Mouse (Mus musculus): ENCODE data around the gene Fhit. TPM values are rescaled to one million over a fixed set of nuclear protein-coding genes. Genes with fewer than 3 reads are reported as not detected.

Fhit gene
- polyA plus RNA-seq, 1 experiment from 2014 or later: 4.6 TPM

DNA sequence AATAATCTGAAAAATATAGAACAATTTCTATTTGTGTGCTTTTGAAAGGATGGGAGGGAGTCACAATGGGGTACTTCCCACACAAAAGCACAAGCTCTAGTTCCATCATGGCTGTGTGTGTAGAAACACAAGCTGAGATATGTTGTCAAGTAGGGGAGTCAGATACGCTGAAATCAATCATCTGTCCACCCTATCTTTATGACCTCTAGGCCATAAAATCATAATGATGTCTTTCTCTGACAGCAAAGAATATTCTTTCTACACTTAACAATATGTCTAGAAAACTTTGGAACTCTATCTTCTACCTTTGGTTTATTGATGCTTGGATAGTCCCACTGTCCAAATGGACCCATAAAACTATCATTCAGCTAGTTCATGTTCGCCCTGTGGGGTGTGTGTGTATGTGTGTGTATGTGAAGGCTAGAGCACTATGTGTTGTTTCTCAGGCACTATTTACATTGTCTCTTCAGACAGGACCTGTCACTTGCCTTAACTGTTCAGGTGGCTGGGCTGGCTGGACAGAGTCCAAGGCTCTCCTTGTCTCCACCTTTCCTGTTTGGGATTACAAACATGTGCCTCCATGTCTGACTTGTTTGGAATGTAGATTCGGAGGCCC lies 592.8 kb downstream of the Fhit start:
- Histone ChIP-seq H3K9me3 (replicated peaks) (0 out of 2 replicates have a peak, but pooled peaks cover 3% of the 10 kb centered on the region), H3K27ac (ENCODE audit: poor library complexity, severe bottlenecking) (no peak overlapping the region), H3K9ac (no peak overlapping the region), H3K4me2 (no peak overlapping the region), H3K27me3 (replicated peaks) (no peaks in the 10 kb centered on the region), H3K4me1 (replicated peaks) (no peaks in the 10 kb centered on the region), H3K36me3 (no peaks in the 10 kb centered on the region), H3K4me3 (no peak overlapping the region)
- no peak for ATAC-seq (ENCODE audit: insufficient number of reproducible peaks, low FRiP score)
- 78% methylated on average over 3 of the region's 3 CpGs for WGBS

DNA sequence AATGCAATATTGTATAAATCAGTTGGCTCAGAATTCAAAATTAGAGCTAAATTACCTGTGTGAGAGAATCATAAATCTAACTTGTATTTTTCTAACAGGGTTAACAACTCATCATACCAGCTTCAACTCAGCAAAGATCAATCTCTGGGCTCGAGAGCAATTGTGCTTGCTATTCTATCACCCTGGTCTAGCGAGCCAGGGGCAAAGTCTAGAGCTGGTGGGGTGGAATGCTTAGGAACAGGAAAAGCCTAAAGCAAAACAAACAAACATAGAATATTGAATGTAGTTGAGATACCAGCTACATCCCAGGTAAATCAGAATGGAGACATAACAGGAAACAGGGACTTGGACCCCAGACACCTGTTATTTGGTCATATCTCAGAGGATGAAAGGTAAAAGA lies 594.1 kb downstream of the Fhit start:
- H3K9me3 ChIP-seq (replicated peaks): 0 out of 2 replicates have a peak, but pooled peaks cover 3% of the 10 kb centered on the region
- no peak overlapping the region for H3K4me3 ChIP-seq
- no peaks in the 10 kb centered on the region for H3K27me3 ChIP-seq (replicated peaks)
- H3K4me1 ChIP-seq (replicated peaks): no peaks in the 10 kb centered on the region
- H3K27ac ChIP-seq (ENCODE audit: poor library complexity, severe bottlenecking): no peak overlapping the region
- no peaks in the 10 kb centered on the region for H3K36me3 ChIP-seq
- no peak overlapping the region for H3K9ac ChIP-seq
- no peak overlapping the region for H3K4me2 ChIP-seq
- ATAC-seq (ENCODE audit: insufficient number of reproducible peaks, low FRiP score): no peak
- WGBS: 76% methylated on average over 2 of the region's 2 CpGs

DNA sequence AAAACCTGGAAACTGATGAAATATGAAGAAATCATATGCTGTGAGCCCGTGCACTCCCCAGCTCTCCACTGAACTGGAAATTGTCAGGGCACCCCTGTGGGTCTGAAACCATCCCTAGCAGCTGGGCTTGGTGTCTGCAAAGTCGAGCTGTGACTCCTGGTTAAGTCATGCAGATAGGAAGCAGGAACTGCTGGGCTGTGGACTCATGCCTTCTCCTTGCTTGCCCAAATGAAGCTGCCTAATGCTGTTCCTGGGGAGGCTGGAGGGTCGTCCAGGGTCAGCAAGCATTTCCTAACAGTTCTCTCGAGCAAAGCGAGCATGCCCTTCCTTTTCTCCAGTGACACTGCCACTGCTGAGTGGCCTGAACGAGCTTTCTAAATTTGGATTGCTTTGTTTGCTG lies 607.1 kb downstream of the Fhit start:
- 26% methylated on average over 6 of the region's 6 CpGs for WGBS
- H3K27ac ChIP-seq (ENCODE audit: poor library complexity, severe bottlenecking): no peak overlapping the region
- no peaks in the 10 kb centered on the region for H3K36me3 ChIP-seq
- H3K4me2 ChIP-seq: no peak overlapping the region
- H3K4me1 ChIP-seq (replicated peaks): peaks cover 5% of the 10 kb centered on the region; the same call in 1 of the 2 replicates
- ATAC-seq (ENCODE audit: insufficient number of reproducible peaks, low FRiP score): no peak
- no peak overlapping the region for H3K9ac ChIP-seq
- no peaks in the 10 kb centered on the region for H3K9me3 ChIP-seq (replicated peaks)
- no peak overlapping the region for H3K4me3 ChIP-seq
- no peaks in the 10 kb centered on the region for H3K27me3 ChIP-seq (replicated peaks)

DNA sequence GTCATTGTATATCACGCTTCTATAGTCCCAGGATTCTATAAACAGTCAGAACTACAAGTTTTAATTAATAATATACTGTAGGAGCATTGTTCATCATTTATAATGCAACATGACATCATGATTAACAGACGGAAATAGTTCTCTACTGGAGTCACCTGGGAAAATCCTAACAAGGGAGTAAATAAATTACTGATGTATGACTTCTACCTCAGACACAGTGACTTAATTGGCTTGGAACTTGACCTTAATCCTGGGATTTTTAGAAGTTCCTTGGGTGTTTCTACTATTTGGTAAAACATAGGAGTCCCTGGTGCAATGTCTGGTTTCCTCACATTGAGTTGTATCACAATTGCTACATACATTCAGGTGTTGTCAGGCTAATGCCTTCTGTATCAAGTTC lies 613.2 kb downstream of the Fhit start:
- Histone ChIP-seq H3K4me1 (replicated peaks) (no peaks in the 10 kb centered on the region), H3K4me2 (no peak overlapping the region), H3K9me3 (replicated peaks) (no peaks in the 10 kb centered on the region), H3K27me3 (replicated peaks) (no peaks in the 10 kb centered on the region), H3K27ac (ENCODE audit: poor library complexity, severe bottlenecking) (no peak overlapping the region), H3K4me3 (no peak overlapping the region), H3K36me3 (no peaks in the 10 kb centered on the region), H3K9ac (no peak overlapping the region)
- 77% methylated on average over 2 of the region's 2 CpGs for whole genome bisulfite sequencing
- no peak for ATAC-seq (ENCODE audit: insufficient number of reproducible peaks, low FRiP score)

DNA sequence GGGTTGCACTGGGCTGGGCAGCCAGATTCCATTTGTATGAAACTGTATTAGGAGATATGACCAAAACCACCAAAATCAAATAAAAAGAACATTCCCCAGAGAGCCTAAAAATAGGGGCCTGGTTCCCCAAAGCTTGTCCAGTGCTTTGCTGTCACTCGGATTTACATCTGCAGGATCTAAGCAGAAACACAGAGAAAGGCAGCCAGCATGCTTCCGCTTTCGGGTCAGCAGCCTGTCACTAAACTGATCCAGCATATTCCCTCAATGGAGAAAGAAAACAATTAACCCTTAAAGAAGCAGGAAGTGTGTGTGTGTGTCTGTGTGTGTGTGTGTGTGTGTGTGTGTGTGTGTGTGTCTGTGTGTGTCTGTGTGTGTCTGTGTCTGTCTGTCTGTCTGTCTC lies 615.9 kb downstream of the Fhit start:
- no peaks in the 10 kb centered on the region for H3K36me3 ChIP-seq
- ATAC-seq (ENCODE audit: insufficient number of reproducible peaks, low FRiP score): no peak
- no peak overlapping the region for H3K4me2 ChIP-seq
- H3K9me3 ChIP-seq (replicated peaks): no peaks in the 10 kb centered on the region
- H3K4me3 ChIP-seq: no peak overlapping the region
- no peaks in the 10 kb centered on the region for H3K4me1 ChIP-seq (replicated peaks)
- 61% methylated on average over 3 of the region's 3 CpGs for WGBS
- no peak overlapping the region for H3K27ac ChIP-seq (ENCODE audit: poor library complexity, severe bottlenecking)
- no peak overlapping the region for H3K9ac ChIP-seq
- H3K27me3 ChIP-seq (replicated peaks): no peaks in the 10 kb centered on the region

DNA sequence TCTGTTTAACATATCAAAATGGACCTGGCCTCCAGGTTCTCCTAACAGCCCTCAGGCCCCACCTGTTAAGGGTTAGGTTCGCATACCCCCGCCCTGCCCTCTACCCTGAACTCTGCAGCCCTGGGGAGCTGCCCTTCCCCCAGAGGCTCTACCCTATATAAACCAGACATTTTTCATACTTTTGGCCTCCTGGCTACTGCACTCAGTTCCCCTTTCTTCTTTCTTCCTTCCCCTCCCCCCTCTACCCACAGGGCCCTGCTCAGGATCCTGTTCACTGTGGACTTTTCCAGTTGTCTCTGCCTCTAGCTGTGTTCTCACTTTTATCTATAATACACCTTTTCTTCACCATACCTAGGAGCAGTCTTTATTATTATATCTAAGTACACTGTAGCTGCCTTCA lies 627.0 kb downstream of the Fhit start:
- no peak overlapping the region for H3K9ac ChIP-seq
- no peak overlapping the region for H3K27ac ChIP-seq (ENCODE audit: poor library complexity, severe bottlenecking)
- H3K36me3 ChIP-seq: no peaks in the 10 kb centered on the region
- no peaks in the 10 kb centered on the region for H3K27me3 ChIP-seq (replicated peaks)
- H3K4me2 ChIP-seq: no peak overlapping the region
- peaks cover 3% of the 10 kb centered on the region; the same call in 1 of the 2 replicates for H3K4me1 ChIP-seq (replicated peaks)
- WGBS: 69% methylated on average over 2 of the region's 2 CpGs
- H3K9me3 ChIP-seq (replicated peaks): no peaks in the 10 kb centered on the region
- ATAC-seq (ENCODE audit: insufficient number of reproducible peaks, low FRiP score): no peak
- no peak overlapping the region for H3K4me3 ChIP-seq

DNA sequence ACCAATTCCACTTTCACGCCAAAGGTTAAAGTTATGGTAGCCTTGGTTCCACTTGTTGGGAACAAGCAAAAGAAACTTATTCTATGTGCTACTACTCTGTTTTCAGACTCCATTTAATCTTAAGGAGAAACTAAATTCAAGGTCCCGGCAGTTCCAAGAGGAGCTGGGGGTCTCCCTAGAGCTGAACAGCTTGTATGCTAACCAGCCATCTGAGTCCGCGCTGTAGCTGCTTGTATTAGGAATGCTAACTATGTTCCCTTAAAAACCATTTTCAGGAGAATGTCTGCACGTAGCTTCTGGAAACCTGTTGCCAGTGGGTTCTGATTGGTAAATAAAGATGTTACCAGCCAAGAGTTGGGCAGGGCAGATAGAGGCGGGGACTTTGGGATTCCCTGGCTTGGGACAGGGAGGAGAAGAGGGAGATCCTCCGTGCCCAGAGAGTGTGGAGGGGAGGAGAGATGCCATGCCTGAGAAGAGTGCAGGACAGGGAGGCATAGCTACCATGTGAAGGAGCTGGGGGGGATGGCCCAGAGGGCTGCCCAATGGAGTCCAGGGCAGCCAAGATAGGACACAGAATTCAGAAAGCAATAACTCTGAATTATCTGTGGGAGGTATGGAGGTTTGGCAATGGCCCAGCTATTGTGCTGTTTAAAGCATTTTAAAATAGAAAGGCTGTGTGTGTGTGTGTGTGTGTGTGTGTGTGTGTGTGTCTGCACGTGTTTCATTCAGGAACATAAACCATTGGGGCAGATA lies 629.9 kb downstream of the Fhit start:
- Histone ChIP-seq H3K9me3 (replicated peaks) (no peaks in the 10 kb centered on the region), H3K4me2 (no peak overlapping the region), H3K27me3 (replicated peaks) (no peaks in the 10 kb centered on the region), H3K27ac (ENCODE audit: poor library complexity, severe bottlenecking) (no peak overlapping the region), H3K36me3 (no peaks in the 10 kb centered on the region), H3K9ac (no peak overlapping the region), H3K4me3 (no peak overlapping the region), H3K4me1 (replicated peaks) (peaks cover 3% of the 10 kb centered on the region; the same call in 1 of the 2 replicates)
- WGBS: 65% methylated on average over 8 of the region's 8 CpGs
- ATAC-seq (ENCODE audit: insufficient number of reproducible peaks, low FRiP score): no peak

DNA sequence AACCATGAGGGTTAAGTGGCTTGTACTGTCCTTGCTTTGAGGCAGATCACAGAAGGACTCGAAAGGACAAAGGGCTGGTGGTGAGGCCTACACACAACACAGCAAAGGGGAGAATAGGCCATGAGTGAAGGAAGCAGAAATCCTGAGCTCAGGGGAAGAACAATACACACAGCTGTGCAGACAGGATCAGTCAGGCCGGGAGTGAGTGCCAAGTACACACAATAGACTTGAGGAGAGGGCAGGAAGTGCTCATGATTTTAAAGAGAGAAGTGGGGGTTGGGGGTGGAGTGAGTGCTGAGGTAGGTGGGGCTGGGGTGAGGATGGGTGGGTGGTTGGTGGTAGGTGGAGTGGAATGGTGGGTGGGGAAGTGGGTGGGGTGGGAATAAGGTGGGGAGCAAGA lies 635.0 kb downstream of the Fhit start:
- Histone ChIP-seq H3K4me1 (replicated peaks) (no peaks in the 10 kb centered on the region), H3K9ac (no peak overlapping the region), H3K36me3 (no peaks in the 10 kb centered on the region), H3K27me3 (replicated peaks) (no peaks in the 10 kb centered on the region), H3K4me3 (no peak overlapping the region), H3K9me3 (replicated peaks) (no peaks in the 10 kb centered on the region), H3K4me2 (no peak overlapping the region), H3K27ac (ENCODE audit: poor library complexity, severe bottlenecking) (no peak overlapping the region)
- 46% methylated on average over 2 of the region's 2 CpGs for WGBS
- peak; percentile 64; the same call in 1 of the 2 replicates for ATAC-seq (ENCODE audit: insufficient number of reproducible peaks, low FRiP score)

DNA sequence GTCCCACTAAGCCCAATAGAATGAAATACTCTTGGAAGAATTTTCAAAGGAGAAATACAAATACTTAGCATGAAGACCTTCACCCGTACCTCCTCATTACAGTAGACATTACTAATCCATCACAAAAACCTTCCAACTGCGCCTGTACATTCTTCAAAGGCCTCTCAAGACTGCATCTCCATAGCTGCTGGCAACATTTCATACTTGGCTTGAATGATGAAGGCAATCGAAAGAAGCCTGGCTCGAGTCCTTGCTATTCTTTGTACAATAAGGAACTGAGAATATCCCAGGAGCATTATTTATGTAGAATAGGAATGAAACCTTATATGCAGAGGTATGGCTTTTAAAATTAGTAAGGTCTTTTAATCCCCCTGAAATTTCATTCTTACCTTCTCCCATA lies 636.0 kb downstream of the Fhit start:
- no peaks in the 10 kb centered on the region for H3K4me1 ChIP-seq (replicated peaks)
- no peak overlapping the region for H3K9ac ChIP-seq
- no peak overlapping the region for H3K4me3 ChIP-seq
- 81% methylated on average over 4 of the region's 4 CpGs for WGBS
- H3K36me3 ChIP-seq: no peaks in the 10 kb centered on the region
- H3K27ac ChIP-seq (ENCODE audit: poor library complexity, severe bottlenecking): no peak overlapping the region
- H3K9me3 ChIP-seq (replicated peaks): no peaks in the 10 kb centered on the region
- no peak overlapping the region for H3K4me2 ChIP-seq
- ATAC-seq (ENCODE audit: insufficient number of reproducible peaks, low FRiP score): no peak
- H3K27me3 ChIP-seq (replicated peaks): no peaks in the 10 kb centered on the region

DNA sequence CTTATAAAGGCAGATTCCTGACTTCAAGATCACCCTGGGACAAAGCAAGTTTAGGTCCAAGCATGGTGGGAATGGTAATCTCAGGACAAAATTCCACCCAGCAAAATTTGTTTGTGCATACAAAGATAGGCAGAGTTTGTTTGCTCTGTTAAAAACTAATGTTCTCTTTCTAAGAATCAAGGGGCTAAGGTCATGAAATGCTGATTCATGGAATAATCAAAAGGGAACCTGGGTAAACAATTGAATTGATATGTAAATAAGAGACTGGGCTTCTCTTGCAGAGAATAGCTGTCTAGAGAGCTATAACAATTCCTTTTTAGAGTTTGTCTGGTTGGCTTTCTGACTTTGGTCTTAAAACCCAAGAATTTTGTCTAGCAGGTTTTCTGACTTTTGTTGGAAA lies 647.8 kb downstream of the Fhit start:
- H3K4me3 ChIP-seq: no peak overlapping the region
- H3K4me1 ChIP-seq (replicated peaks): no peaks in the 10 kb centered on the region
- H3K9ac ChIP-seq: no peak overlapping the region
- H3K9me3 ChIP-seq (replicated peaks): no peaks in the 10 kb centered on the region
- no peaks in the 10 kb centered on the region for H3K27me3 ChIP-seq (replicated peaks)
- no peak overlapping the region for H3K27ac ChIP-seq (ENCODE audit: poor library complexity, severe bottlenecking)
- no peak for ATAC-seq (ENCODE audit: insufficient number of reproducible peaks, low FRiP score)
- H3K36me3 ChIP-seq: no peaks in the 10 kb centered on the region
- H3K4me2 ChIP-seq: no peak overlapping the region

DNA sequence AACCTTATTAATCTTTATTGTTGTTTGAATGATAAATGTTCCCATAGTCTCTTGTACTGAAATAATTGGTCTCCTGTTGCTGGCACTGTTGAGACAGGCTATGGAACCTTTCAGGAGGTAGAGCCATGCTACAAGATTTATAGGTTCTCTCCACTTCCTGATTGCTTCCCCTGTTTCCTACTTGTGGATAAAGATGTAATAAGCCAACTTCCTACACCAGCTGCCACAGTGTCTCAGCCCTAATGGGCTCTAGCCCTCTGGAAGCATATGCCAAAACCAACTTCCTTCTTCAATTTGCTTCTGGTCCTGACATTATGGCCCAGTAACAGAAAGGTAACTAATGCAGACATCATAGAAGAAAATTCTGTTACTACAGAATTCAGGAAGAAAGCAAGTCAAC lies 652.6 kb downstream of the Fhit start:
- no peak for ATAC-seq (ENCODE audit: insufficient number of reproducible peaks, low FRiP score)
- H3K4me1 ChIP-seq (replicated peaks): no peaks in the 10 kb centered on the region
- H3K27me3 ChIP-seq (replicated peaks): no peaks in the 10 kb centered on the region
- no peak overlapping the region for H3K4me3 ChIP-seq
- H3K9me3 ChIP-seq (replicated peaks): no peaks in the 10 kb centered on the region
- H3K9ac ChIP-seq: no peak overlapping the region
- H3K36me3 ChIP-seq: no peaks in the 10 kb centered on the region
- H3K4me2 ChIP-seq: no peak overlapping the region
- no peak overlapping the region for H3K27ac ChIP-seq (ENCODE audit: poor library complexity, severe bottlenecking)

DNA sequence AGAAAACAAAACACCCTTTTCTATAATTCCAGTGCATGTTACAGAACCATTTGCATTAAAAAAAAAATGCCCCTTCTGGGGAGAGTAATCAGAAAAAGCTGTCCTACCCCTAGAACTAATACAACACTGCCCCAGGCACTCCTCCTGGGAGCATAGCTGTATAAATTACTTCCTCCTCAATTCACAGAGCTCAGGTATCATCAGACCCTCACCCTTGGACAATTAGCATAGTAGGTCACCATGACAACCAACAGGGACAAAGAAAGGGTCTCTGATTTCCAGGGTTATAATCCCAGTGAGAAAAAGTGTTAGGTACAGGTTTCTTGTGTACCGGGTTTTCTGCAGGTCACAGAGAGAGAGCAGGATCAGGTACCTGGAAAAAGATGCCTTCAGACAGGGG lies 654.3 kb downstream of the Fhit start:
- Histone ChIP-seq H3K9me3 (replicated peaks) (no peaks in the 10 kb centered on the region), H3K4me2 (no peak overlapping the region), H3K36me3 (no peaks in the 10 kb centered on the region), H3K4me1 (replicated peaks) (no peaks in the 10 kb centered on the region), H3K4me3 (no peak overlapping the region), H3K27me3 (replicated peaks) (no peaks in the 10 kb centered on the region), H3K27ac (ENCODE audit: poor library complexity, severe bottlenecking) (no peak overlapping the region), H3K9ac (no peak overlapping the region)
- WGBS: 70% methylated on average over 1 of the region's 1 CpGs
- ATAC-seq (ENCODE audit: insufficient number of reproducible peaks, low FRiP score): no peak
